8 mouse cellular contexts compared by ENCODE assay signal in genomic region chr4:117155792-117156355, GRCm38 (mm10). TPM values are rescaled to one million over a fixed set of nuclear protein-coding genes. Genes with fewer than 3 reads are reported as not detected.
A peak's percentile ranks its signal among the peaks of the same experiment; 100 is the strongest.
DNase-seq lines count a peak whose midpoint lies in the region; TF ChIP-seq lines count a peak whose summit lies in the region.

Gene Rps8, minus strand, starts transcription at chr4:117156243.

- peak; percentile 94 for TF ChIP-seq POLR2A in cortical plate, adult 2 months (IDR thresholded peaks at IDR 0.05; ENCODE audit: extremely low read depth, insufficient read depth, low read length)

- H3K4me1 ChIP-seq in cortical plate, adult 2 months (ENCODE audit: control insufficient read depth, insufficient read depth, low read length) = no peaks in the 10 kb centered on the region

- peak within 1 kb of the TSS; percentile 43 for H3K27ac ChIP-seq in cortical plate, adult 2 months (ENCODE audit: insufficient read depth, low read length)

- peak; percentile 88 for DNase-seq in adipocyte (ENCODE audit: low spot score)
- peak; percentile 77 for DNase-seq in gastrocnemius, postnatal 10 days
- peak; percentile 93 for DNase-seq in induced T-regulatory cell, adult 2 months (ENCODE audit: low read depth)
- DNase-seq in left cerebral cortex, postnatal 14 days (ENCODE audit: low spot score in 2 of 2) = peak; percentile 76 to 86
- DNase-seq in mesoderm, embryonic 11.5 days (ENCODE audit: low read depth, low spot score) = peak; percentile 91
- DNase-seq in right cerebral cortex, postnatal 36 days (ENCODE audit: low spot score in 2 of 2) = peak; percentile 73 to 80
- DNase-seq in yolk sac, embryonic 10.5 days (ENCODE audit: low spot score) = peak; percentile 92

- intact Hi-C loops in left cerebral cortex, postnatal 14 days (cut with DNase I) = loop anchor here (5.0 kb wide), 1 partner anchor 61 kb away; no protein-coding TSS in a partner anchor

- H3K4me3 ChIP-seq in cortical plate, adult 2 months (ENCODE audit: insufficient read depth, low read length) = peak within 1 kb of the TSS; percentile 87

- TF ChIP-seq CTCF in cortical plate, adult 2 months (IDR thresholded peaks at IDR 0.05; ENCODE audit: extremely low read depth, insufficient read depth, low read length) = no peak

RNA-seq across cellular contexts. Expression of gene Rps8, which starts in this region (rescaled TPM):
- 499 and 554 TPM in 2 replicates for polyA plus RNA-seq in cortical plate, adult 2 months (2012; rRNA removed)
- 1,000 to 10,000 TPM; 1,007 to 1,093 TPM for total RNA-seq in gastrocnemius, postnatal 10 days (2021)
- 100 to 1,000 TPM; 448 to 449 TPM for total RNA-seq in left cerebral cortex, postnatal 14 days (2021)

Comparison
In these comparisons a context has a peak if more than half of its experiments do, and no peak if none do; other contexts are left out.
1. Peak in every context shown above with its lines: DNase-seq, H3K4me3 ChIP-seq and H3K27ac ChIP-seq.